Mouse (Mus musculus): ENCODE measurements around the gene Sdk2. TPM values are rescaled to one million over a fixed set of nuclear protein-coding genes. Genes with fewer than 3 reads are reported as not detected.

Gene Sdk2
- total and polyA plus RNA-seq, 3 experiments, result 0.13 TPM; not detected in 2

DNA sequence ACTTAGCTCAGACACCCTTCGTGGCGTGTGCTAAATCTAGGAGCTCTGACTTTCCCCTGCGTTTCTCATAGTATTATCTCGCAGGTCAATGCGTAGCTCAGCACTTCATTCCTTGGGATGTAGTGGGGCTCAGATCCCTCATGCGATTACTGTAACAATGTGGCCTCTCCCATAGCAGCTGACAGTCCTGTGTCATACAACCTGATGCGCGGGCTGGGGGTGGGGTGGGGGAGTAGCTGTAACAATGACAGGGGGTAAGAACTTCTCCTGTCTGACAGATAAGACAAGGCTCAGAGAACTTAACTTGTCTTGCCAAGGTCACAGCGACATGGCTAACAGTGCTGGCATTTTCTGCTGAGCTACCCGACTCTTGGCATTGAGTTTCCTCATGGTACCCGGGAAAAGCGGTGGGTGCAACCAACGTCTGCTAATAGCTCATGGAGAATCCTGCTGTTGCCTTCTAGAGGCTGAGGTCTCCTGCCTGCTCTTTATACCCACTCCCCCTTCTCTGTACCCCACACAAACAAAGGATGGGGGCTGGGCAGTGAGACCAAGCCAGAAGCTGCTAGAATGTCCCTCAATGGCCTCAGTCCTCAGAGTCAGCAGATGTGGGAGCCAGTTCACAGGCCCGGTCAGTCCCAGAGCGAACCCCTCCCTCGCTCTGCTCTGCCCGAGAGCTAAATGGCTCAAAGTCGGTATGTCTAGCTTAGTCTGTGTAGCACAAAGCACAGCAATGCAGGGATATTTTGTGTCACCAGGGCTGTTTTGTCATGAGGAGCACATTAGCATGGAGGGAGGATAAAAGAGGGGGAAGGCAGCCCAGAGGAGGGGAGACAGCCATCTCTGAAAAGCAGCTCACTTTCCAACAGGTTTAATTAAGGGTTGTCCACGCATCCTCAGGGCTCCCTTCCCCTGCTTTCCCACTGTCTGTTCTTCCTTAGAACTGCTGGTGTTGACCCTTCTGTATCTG, 269.5 kb downstream of the Sdk2 start:
- H3K9me3 ChIP-seq (replicated peaks; ENCODE audit: insufficient read depth, low read length), result no peaks in the 10 kb centered on the region
- peak overlapping the region; percentile 38 for H3K9ac ChIP-seq (ENCODE audit: control insufficient read depth, low read depth, low read length, poor library complexity, severe bottlenecking)
- peak overlapping the region; percentile 70 for H3K27ac ChIP-seq (ENCODE audit: control insufficient read depth, low read depth, low read length)
- TF ChIP-seq POLR2AphosphoS5 (IDR thresholded peaks at IDR 0.05; ENCODE audit: borderline replicate concordance, low read depth, low read length) (no peak), EP300 (IDR thresholded peaks at IDR 0.05; ENCODE audit: low read depth in 1 of 2, low read length in 2 of 2) (peak; percentile 53 to 76), ZMIZ1 (IDR thresholded peaks at IDR 0.05; ENCODE audit: low read depth, low read length) (0 out of 2 replicates have a peak, but pooled peaks have one; percentile 19), MAZ (IDR thresholded peaks at IDR 0.05; ENCODE audit: low read depth, low read length) (peak; percentile 92), NRF1 (IDR thresholded peaks at IDR 0.05; ENCODE audit: insufficient read depth, low read depth, low read length, poor library complexity, severe bottlenecking) (peak; percentile 28; the same call in 1 of the 2 replicates), SIN3A (IDR thresholded peaks at IDR 0.05; ENCODE audit: low read length) (peak; percentile 85), POLR2A (IDR thresholded peaks at IDR 0.05; ENCODE audit: control insufficient read depth in 1 of 2, insufficient read depth in 1 of 2, low read depth in 1 of 2, low read length in 2 of 2, poor library complexity in 1 of 2) (peak in 1 of 2 experiments; percentile 25; a peak in 1 of 4 replicates), ELF1 (IDR thresholded peaks at IDR 0.05; ENCODE audit: low read depth, low read length) (peak; percentile 35; the same call in 1 of the 2 replicates), ZC3H11A (IDR thresholded peaks at IDR 0.05; ENCODE audit: low read depth, low read length) (peak; percentile 28; the same call in 1 of the 2 replicates), MAX (IDR thresholded peaks at IDR 0.05; ENCODE audit: low read length) (no peak), NELFE (IDR thresholded peaks at IDR 0.05; ENCODE audit: low read depth, low read length) (peak; percentile 36; the same call in 1 of the 2 replicates), BHLHE40 (IDR thresholded peaks at IDR 0.05; ENCODE audit: borderline replicate concordance, low read depth, low read length) (peak; percentile 61; the same call in 1 of the 2 replicates), TCF12 (IDR thresholded peaks at IDR 0.05; ENCODE audit: low read depth, low read length) (peak; percentile 77), POLR2AphosphoS2 (IDR thresholded peaks at IDR 0.05; ENCODE audit: low read length) (no peak), UBTF (IDR thresholded peaks at IDR 0.05; ENCODE audit: borderline replicate concordance, insufficient read depth, low read depth, low read length) (no peak; the same call in 1 of the 2 replicates), GATA1 (IDR thresholded peaks at IDR 0.05; ENCODE audit: low read depth, low read length) (peak; percentile 15; the same call in 1 of the 2 replicates), MXI1 (IDR thresholded peaks at IDR 0.05; ENCODE audit: low read depth, low read length) (peak; percentile 89), ETS1 (IDR thresholded peaks at IDR 0.05; ENCODE audit: low read depth, low read length) (peak; percentile 96), USF1 (IDR thresholded peaks at IDR 0.05; ENCODE audit: low read depth, low read length) (peak; percentile 32; the same call in 1 of the 2 replicates), MYB (IDR thresholded peaks at IDR 0.05; ENCODE audit: low read depth, low read length) (no peak), RCOR1 (IDR thresholded peaks at IDR 0.05; ENCODE audit: low read depth, low read length) (peak; percentile 55), E2F4 (IDR thresholded peaks at IDR 0.05; ENCODE audit: borderline replicate concordance, low read depth, low read length) (0 out of 2 replicates have a peak, but pooled peaks have one; percentile 18), ZKSCAN1 (IDR thresholded peaks at IDR 0.05; ENCODE audit: low read depth, low read length) (peak; percentile 13; the same call in 1 of the 2 replicates), CHD2 (IDR thresholded peaks at IDR 0.05; ENCODE audit: low read length) (peak; percentile 49; the same call in 1 of the 2 replicates)
- no peaks in the 10 kb centered on the region for H3K79me2 ChIP-seq (ENCODE audit: control insufficient read depth, insufficient read depth, low read length, poor library complexity)
- peak; percentile 69 for DNase-seq (ENCODE audit: low read depth, low spot score)
- H3K27me3 ChIP-seq (ENCODE audit: control insufficient read depth in 1 of 2, insufficient read depth in 2 of 2, low read length in 2 of 2), result no peaks in the 10 kb centered on the region
- peaks cover 30 to 57% of the 10 kb centered on the region in 2 experiments for H3K4me1 ChIP-seq (ENCODE audit: control insufficient read depth in 1 of 2, insufficient read depth in 2 of 2, low read length in 2 of 2)
- H3K4me3 ChIP-seq (ENCODE audit: control insufficient read depth in 1 of 2, insufficient read depth in 1 of 2, low read depth in 2 of 2, low read length in 2 of 2), result peak overlapping the region; percentile 21 to 46; a peak in 2 of 4 replicates
- peaks cover 0 to 37% of the 10 kb centered on the region in 2 experiments; a peak in 2 of 4 replicates for H3K36me3 ChIP-seq (ENCODE audit: control insufficient read depth in 1 of 2, insufficient read depth in 2 of 2, low read length in 2 of 2)
